Mouse (Mus musculus) limb, embryonic 14.5 days (tissue): ENCODE measurements around the gene Psap. TPM values are rescaled to one million over a fixed set of nuclear protein-coding genes. Genes with fewer than 3 reads are reported as not detected.

Experiments used
- ATAC-seq: fragments of 200-750 bp; cut with Nextera tagmentation; 2 replicates; pipeline ENCODE4 v1.8.0; 2017; ENCODE audit warnings: low read depth, moderate number of reproducible peaks, moderate TSS enrichment; ENCODE audit not compliant: low FRiP score
- DNase-seq: peaks from one replicate; pipeline ENCODE4 v3.0.0-alpha.2; 2015; ENCODE audit warnings: low spot score
- H3K27ac ChIP-seq: fragments of 300-500 bp; sonication (generic); replicated peaks from 2 replicates; pipeline ENCODE4 v1.5.1; 2014; ENCODE audit warnings: low read depth, mild to moderate bottlenecking, low read length, moderate library complexity, mixed read lengths
- H3K27me3 ChIP-seq: fragments of 300-500 bp; sonication (generic); 2 replicates; pipeline ENCODE4 v1.6.1; 2014; ENCODE audit warnings: low read length, mixed read lengths; ENCODE audit not compliant: control insufficient read depth, insufficient read depth
- H3K36me3 ChIP-seq: fragments of 300-500 bp; sonication (generic); 2 replicates; pipeline ENCODE4 v1.6.1; 2014; ENCODE audit warnings: mild to moderate bottlenecking, low read length, moderate library complexity, mixed read lengths; ENCODE audit not compliant: control insufficient read depth, insufficient read depth
- H3K4me1 ChIP-seq: fragments of 300-500 bp; sonication (generic); 2 replicates; pipeline ENCODE4 v1.6.1; 2014; ENCODE audit warnings: antibody characterized with exemption, low read length, mixed read lengths; ENCODE audit not compliant: control insufficient read depth, insufficient read depth
- H3K4me2 ChIP-seq: fragments of 300-500 bp; sonication (generic); replicated peaks from 2 replicates; pipeline ENCODE4 v1.6.1; 2014; ENCODE audit warnings: low read depth, mild to moderate bottlenecking, low read length, moderate library complexity; ENCODE audit not compliant: severe bottlenecking
- H3K4me3 ChIP-seq: fragments of 300-500 bp; sonication (generic); replicated peaks from 2 replicates; pipeline ENCODE4 v1.5.1; 2014; ENCODE audit warnings: low read length
- H3K9ac ChIP-seq: fragments of 300-500 bp; sonication (generic); 2 replicates; pipeline ENCODE4 v1.6.1; 2014; ENCODE audit warnings: mild to moderate bottlenecking, low read depth, low read length, moderate library complexity; ENCODE audit not compliant: severe bottlenecking
- H3K9me3 ChIP-seq: fragments of 300-500 bp; sonication (generic); 2 replicates; pipeline ENCODE4 v1.6.1; 2016; ENCODE audit warnings: low read length; ENCODE audit not compliant: control insufficient read depth
- POLR2A ChIP-seq: fragments of 200-500 bp; IDR thresholded peaks from 2 replicates; pipeline ENCODE4 v1.8.0; 2012; ENCODE audit warnings: inconsistent platforms, mild to moderate bottlenecking, moderate library complexity, borderline replicate concordance; ENCODE audit not compliant: insufficient read depth, insufficient read length; ENCODE audit errors: extremely low read depth
- WGBS: fragments of 180-500 bp; shearing (Covaris S2); extraction: QIAGEN DNeasy Blood & Tissue Kit; methylation state at CpG from one replicate; pipeline ENCODE4 v1.1.7; 2014; 5-methylcytosine and 5-hydroxymethylcytosine counted together
- polyA plus RNA-seq, 2 experiments: library from polyadenylated mRNA; depleted of rRNA in 1 of 2; stranded (reverse) in 1 of 2; unstranded in 1 of 2; fragments of >200 nt; fragmentation: Nextera tagmentation in 1 of 2; extraction: Ambion mirVana in 1 of 2; gene quantifications; 2 replicates each; pipeline versions ENCODE4 v1.2.1 to v1.2.3; 2012 to 2014

Gene Psap
- polyA plus RNA-seq, 2 experiments, result 121 to 648 TPM

- no peaks in the 10 kb centered on the region for H3K9me3 ChIP-seq
- ATAC-seq (no peak), DNase-seq (no peak)
- H3K27ac ChIP-seq, result peak overlapping the region; percentile 70
- no peaks in the 10 kb centered on the region for H3K27me3 ChIP-seq
- no peak overlapping the region for H3K4me3 ChIP-seq
- peaks cover 2% of the 10 kb centered on the region; the same call in 1 of the 2 replicates for H3K36me3 ChIP-seq
- no peak overlapping the region for H3K9ac ChIP-seq
- TF ChIP-seq POLR2A, result no peak
- peaks cover 29% of the 10 kb centered on the region for H3K4me1 ChIP-seq
- WGBS, result 68% methylated on average over 8 of the region's 8 CpGs
- peak overlapping the region; percentile 26; the same call in 1 of the 2 replicates for H3K4me2 ChIP-seq
Measured at GRCm38 (mm10) chr10:60285183-60285582, 7.8 kb downstream of the Psap start.

DNA sequence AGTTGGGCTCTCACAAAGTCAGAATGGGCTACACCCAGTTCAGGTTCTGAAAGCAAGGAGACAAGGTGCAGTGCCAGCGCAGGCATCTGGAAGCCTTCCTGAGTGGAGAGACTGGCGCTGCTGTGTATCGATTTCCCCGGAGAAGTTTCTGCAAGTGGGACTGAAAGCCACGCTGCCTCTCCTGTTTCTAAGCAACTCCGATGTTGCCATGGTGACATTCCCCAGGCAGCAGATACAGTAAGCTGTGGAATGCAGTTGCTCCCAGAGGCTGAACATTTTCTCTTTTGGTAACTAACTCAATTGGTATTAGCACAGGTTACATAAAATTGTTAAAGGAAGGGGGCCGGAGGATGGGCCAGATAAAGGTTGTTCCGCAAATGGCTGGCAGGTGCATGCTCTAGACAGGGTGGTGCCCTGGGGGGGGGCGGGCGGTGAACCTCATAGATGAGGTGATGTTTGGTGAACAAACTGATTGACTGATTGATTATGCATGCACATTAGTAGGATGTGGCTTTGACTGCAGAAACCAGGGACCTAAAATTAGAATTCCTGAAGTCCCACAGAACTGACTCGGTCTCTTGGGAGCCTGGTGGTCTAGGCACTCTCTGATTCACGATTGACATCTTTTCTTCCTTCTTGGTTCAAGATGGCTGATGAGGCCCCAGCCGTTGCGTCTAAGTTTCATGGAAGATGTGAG is 8.4 kb downstream of the Psap start:
- no peak overlapping the region for H3K4me3 ChIP-seq
- TF ChIP-seq POLR2A, result no peak
- H3K4me2 ChIP-seq, result peak overlapping the region; percentile 26
- DNase-seq (peak; percentile 70), ATAC-seq (peak; percentile 73; the same call in 1 of the 2 replicates)
- WGBS, result 47% methylated on average over 14 of the region's 14 CpGs
- peak overlapping the region; percentile 70 for H3K27ac ChIP-seq
- no peak overlapping the region for H3K9ac ChIP-seq
- H3K9me3 ChIP-seq, result no peaks in the 10 kb centered on the region
- peaks cover 27% of the 10 kb centered on the region for H3K4me1 ChIP-seq
- H3K36me3 ChIP-seq, result peaks cover 2% of the 10 kb centered on the region; the same call in 1 of the 2 replicates
- H3K27me3 ChIP-seq, result no peaks in the 10 kb centered on the region

- Histone ChIP-seq H3K27me3 (no peaks in the 10 kb centered on the region), H3K27ac (0 out of 2 replicates have a peak overlapping the region, but pooled peaks have one; percentile 26), H3K4me2 (no peak overlapping the region), H3K36me3 (peaks cover 6% of the 10 kb centered on the region), H3K4me3 (no peak overlapping the region), H3K9me3 (no peaks in the 10 kb centered on the region), H3K4me1 (peaks cover 27% of the 10 kb centered on the region), H3K9ac (no peak overlapping the region)
- no peak for TF ChIP-seq POLR2A
- 91% methylated on average over 7 of the region's 7 CpGs for WGBS
- no peak for DNase-seq
- ATAC-seq, result no peak
Measured at GRCm38 (mm10) chr10:60286546-60286945, 9.1 kb downstream of the Psap start.

GRCm38 (mm10) chr10:60287161-60287560 is 9.7 kb downstream of the Psap start:
- no peak overlapping the region for H3K4me3 ChIP-seq
- no peaks in the 10 kb centered on the region for H3K27me3 ChIP-seq
- ATAC-seq, result no peak
- DNase-seq, result no peak
- no peaks in the 10 kb centered on the region for H3K9me3 ChIP-seq
- peaks cover 27% of the 10 kb centered on the region for H3K4me1 ChIP-seq
- H3K27ac ChIP-seq, result no peak overlapping the region
- H3K4me2 ChIP-seq, result no peak overlapping the region
- H3K9ac ChIP-seq, result no peak overlapping the region
- 88% methylated on average over 4 of the region's 4 CpGs for WGBS
- no peak for TF ChIP-seq POLR2A
- peaks cover 9% of the 10 kb centered on the region for H3K36me3 ChIP-seq

DNA sequence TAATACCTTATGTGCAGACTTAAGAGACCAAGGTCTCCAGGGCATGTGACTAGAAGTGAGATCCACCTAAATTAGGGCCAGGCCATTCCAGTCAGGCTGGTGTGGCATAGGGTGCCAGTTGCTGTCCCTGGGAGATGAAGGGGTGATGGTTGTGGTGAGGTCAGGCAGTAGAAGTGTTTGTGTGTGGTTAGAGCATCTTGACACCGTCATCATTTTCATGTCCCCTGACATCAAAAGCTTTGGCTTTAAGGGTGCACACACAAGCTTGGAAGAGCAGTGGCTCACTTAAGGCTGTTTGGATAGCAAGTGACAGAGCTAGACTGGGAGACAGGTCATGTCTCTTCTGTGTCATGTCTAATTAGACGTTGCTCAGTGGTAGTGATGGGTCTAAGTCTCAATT is 10.3 kb downstream of the Psap start:
- WGBS, result 74% methylated on average over 2 of the region's 2 CpGs
- Histone ChIP-seq H3K27me3 (no peaks in the 10 kb centered on the region), H3K36me3 (peaks cover 14% of the 10 kb centered on the region), H3K27ac (no peak overlapping the region), H3K4me2 (no peak overlapping the region), H3K9me3 (no peaks in the 10 kb centered on the region), H3K4me1 (peaks cover 27% of the 10 kb centered on the region), H3K9ac (no peak overlapping the region), H3K4me3 (no peak overlapping the region)
- ATAC-seq (no peak), DNase-seq (no peak)
- no peak for TF ChIP-seq POLR2A

DNA sequence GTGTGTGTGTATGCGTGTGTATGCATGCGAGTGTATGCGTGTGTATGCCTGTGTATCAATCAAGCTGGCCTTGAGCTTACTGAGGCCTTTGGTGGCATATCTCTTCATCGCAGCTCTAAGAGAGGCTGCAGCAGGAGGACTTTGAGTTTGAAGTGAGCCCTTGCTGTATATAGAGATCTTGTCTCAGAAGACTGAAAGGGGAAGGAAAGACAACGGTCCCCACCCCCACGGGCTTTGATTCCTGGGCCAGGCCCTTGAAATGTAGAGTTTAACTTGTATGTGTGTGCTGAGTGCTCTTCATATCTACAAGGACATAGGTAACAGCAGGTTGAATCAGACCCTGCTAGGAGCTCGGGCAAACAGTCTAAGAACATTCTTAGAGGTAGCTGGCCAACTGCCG is 11.8 kb downstream of the Psap start:
- no peaks in the 10 kb centered on the region for H3K9me3 ChIP-seq
- H3K27ac ChIP-seq, result no peak overlapping the region
- peaks cover 24% of the 10 kb centered on the region for H3K4me1 ChIP-seq
- H3K4me2 ChIP-seq, result no peak overlapping the region
- peaks cover 28% of the 10 kb centered on the region for H3K36me3 ChIP-seq
- H3K27me3 ChIP-seq, result no peaks in the 10 kb centered on the region
- ATAC-seq (no peak), DNase-seq (no peak)
- no peak overlapping the region for H3K4me3 ChIP-seq
- 85% methylated on average over 8 of the region's 8 CpGs for WGBS
- no peak overlapping the region for H3K9ac ChIP-seq
- no peak for TF ChIP-seq POLR2A
